Mouse (Mus musculus) stomach, embryonic 16.5 days (tissue): ENCODE measurements around the gene Gm21976. TPM values are rescaled to one million over a fixed set of nuclear protein-coding genes. Genes with fewer than 3 reads are reported as not detected.

Experiments used
- ATAC-seq: fragments of 200-750 bp; cut with Nextera tagmentation; 2 replicates; pipeline ENCODE4 v1.8.0; 2017; ENCODE audit warnings: moderate number of reproducible peaks, moderate TSS enrichment; ENCODE audit not compliant: insufficient read depth, low FRiP score
- H3K27ac ChIP-seq: fragments of 300-500 bp; sonication (generic); 2 replicates; pipeline ENCODE4 v1.5.1; 2014; ENCODE audit warnings: low read length
- H3K27me3 ChIP-seq: fragments of 300-500 bp; sonication (generic); 2 replicates; pipeline ENCODE4 v1.6.1; 2014; ENCODE audit warnings: low read length, control low read depth, mixed read lengths; ENCODE audit not compliant: control insufficient read depth, insufficient read depth
- H3K36me3 ChIP-seq: fragments of 300-500 bp; sonication (generic); 2 replicates; pipeline ENCODE4 v1.6.1; 2014; ENCODE audit warnings: low read length; ENCODE audit not compliant: control insufficient read depth, insufficient read depth
- H3K4me1 ChIP-seq: fragments of 300-500 bp; sonication (generic); 2 replicates; pipeline ENCODE4 v1.6.1; 2014; ENCODE audit warnings: low read length, control low read depth, mixed read lengths; ENCODE audit not compliant: control insufficient read depth, insufficient read depth
- H3K4me2 ChIP-seq: fragments of 300-500 bp; sonication (generic); 2 replicates; pipeline ENCODE4 v1.6.1; 2014; ENCODE audit warnings: low read depth, low read length, mixed read lengths
- H3K4me3 ChIP-seq: fragments of 300-500 bp; sonication (generic); replicated peaks from 2 replicates; pipeline ENCODE4 v1.5.1; 2014; ENCODE audit warnings: mild to moderate bottlenecking, low read length
- H3K9ac ChIP-seq: fragments of 300-500 bp; sonication (generic); 2 replicates; pipeline ENCODE4 v1.6.1; 2014; ENCODE audit warnings: low read length
- H3K9me3 ChIP-seq: fragments of 300-500 bp; sonication (generic); replicated peaks from 2 replicates; pipeline ENCODE4 v1.6.1; 2016; ENCODE audit warnings: low read length, control low read depth; ENCODE audit not compliant: control insufficient read depth
- WGBS: fragments of 180-500 bp; shearing (Covaris S2); extraction: QIAGEN DNeasy Blood & Tissue Kit; methylation state at CpG from one replicate; pipeline ENCODE4 v1.1.7; 2014; 5-methylcytosine and 5-hydroxymethylcytosine counted together
- polyA plus RNA-seq: library from polyadenylated mRNA; unstranded; fragments of >200 nt; fragmentation: Nextera tagmentation; extraction: Ambion mirVana; gene quantifications from 2 replicates; pipeline ENCODE4 v1.2.1, GENCODE M21; 2015

Gm21976 gene
- polyA plus RNA-seq, 1 experiment from 2014 or later = not detected

GRCm38 (mm10) chr13:98332106-98332505, 52.4 kb downstream of the Gm21976 start:
- ATAC-seq = no peak
- Histone ChIP-seq H3K9me3 (no peaks in the 10 kb centered on the region), H3K9ac (no peak overlapping the region), H3K36me3 (no peaks in the 10 kb centered on the region), H3K27ac (no peak overlapping the region), H3K4me1 (no peaks in the 10 kb centered on the region), H3K27me3 (no peaks in the 10 kb centered on the region), H3K4me3 (no peak overlapping the region), H3K4me2 (no peak overlapping the region)
- WGBS = 51% methylated on average over 2 of the region's 2 CpGs

- Histone ChIP-seq H3K36me3 (no peaks in the 10 kb centered on the region), H3K9ac (no peak overlapping the region), H3K4me2 (no peak overlapping the region), H3K27ac (no peak overlapping the region), H3K9me3 (no peaks in the 10 kb centered on the region), H3K4me3 (no peak overlapping the region), H3K4me1 (no peaks in the 10 kb centered on the region), H3K27me3 (no peaks in the 10 kb centered on the region)
- WGBS = 86% methylated on average over 1 of the region's 1 CpGs
- no peak for ATAC-seq
These were observed 56.5 kb downstream of the Gm21976 start for GRCm38 (mm10) chr13:98336205-98336604.

GRCm38 (mm10) chr13:98340506-98340905, 60.8 kb downstream of the Gm21976 start:
- 69% methylated on average over 5 of the region's 5 CpGs for WGBS

GRCm38 (mm10) chr13:98349491-98349890, 69.8 kb downstream of the Gm21976 start:
- H3K9ac ChIP-seq = no peak overlapping the region
- peaks cover 10% of the 10 kb centered on the region for H3K4me1 ChIP-seq
- ATAC-seq = no peak
- no peak overlapping the region for H3K4me2 ChIP-seq
- H3K4me3 ChIP-seq = no peak overlapping the region
- H3K36me3 ChIP-seq = no peaks in the 10 kb centered on the region
- no peak overlapping the region for H3K27ac ChIP-seq
- no peaks in the 10 kb centered on the region for H3K9me3 ChIP-seq
- peaks cover 43% of the 10 kb centered on the region for H3K27me3 ChIP-seq
- WGBS = 83% methylated on average over 4 of the region's 4 CpGs

More at GRCm38 (mm10) chr13:98340506-98340905, 60.8 kb downstream of the Gm21976 start:
- Histone ChIP-seq H3K4me3 (no peak overlapping the region), H3K9me3 (no peaks in the 10 kb centered on the region), H3K36me3 (no peaks in the 10 kb centered on the region), H3K27me3 (no peaks in the 10 kb centered on the region), H3K4me2 (no peak overlapping the region), H3K9ac (no peak overlapping the region), H3K4me1 (no peaks in the 10 kb centered on the region), H3K27ac (no peak overlapping the region)
- no peak for ATAC-seq

DNA sequence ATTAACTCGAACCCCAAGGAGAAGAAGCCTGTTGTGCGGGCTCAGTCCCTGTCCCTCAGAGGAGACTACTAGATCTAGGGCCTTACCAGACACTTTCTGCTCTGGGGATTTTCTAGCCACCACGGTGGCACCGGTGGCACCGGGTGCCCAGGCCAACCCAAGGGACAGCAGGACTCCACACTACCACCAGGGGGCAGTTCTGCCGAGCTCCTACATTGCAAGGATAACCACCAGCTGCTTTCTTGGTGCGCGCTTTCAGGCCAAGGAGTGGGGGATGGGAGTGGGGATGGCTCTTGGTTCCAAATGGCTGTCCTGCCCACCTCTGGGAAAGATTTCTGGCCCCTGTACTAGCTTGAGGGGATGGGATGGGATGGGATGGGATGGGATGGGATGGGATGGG, 71.8 kb downstream of the Gm21976 start:
- H3K36me3 ChIP-seq = no peaks in the 10 kb centered on the region
- no peaks in the 10 kb centered on the region for H3K9me3 ChIP-seq
- WGBS = 15% methylated on average over 8 of the region's 8 CpGs
- peaks cover 13% of the 10 kb centered on the region for H3K4me1 ChIP-seq
- no peak overlapping the region for H3K9ac ChIP-seq
- H3K4me2 ChIP-seq = no peak overlapping the region
- peaks cover 59% of the 10 kb centered on the region for H3K27me3 ChIP-seq
- H3K4me3 ChIP-seq = no peak overlapping the region
- no peak overlapping the region for H3K27ac ChIP-seq
- ATAC-seq = no peak

DNA sequence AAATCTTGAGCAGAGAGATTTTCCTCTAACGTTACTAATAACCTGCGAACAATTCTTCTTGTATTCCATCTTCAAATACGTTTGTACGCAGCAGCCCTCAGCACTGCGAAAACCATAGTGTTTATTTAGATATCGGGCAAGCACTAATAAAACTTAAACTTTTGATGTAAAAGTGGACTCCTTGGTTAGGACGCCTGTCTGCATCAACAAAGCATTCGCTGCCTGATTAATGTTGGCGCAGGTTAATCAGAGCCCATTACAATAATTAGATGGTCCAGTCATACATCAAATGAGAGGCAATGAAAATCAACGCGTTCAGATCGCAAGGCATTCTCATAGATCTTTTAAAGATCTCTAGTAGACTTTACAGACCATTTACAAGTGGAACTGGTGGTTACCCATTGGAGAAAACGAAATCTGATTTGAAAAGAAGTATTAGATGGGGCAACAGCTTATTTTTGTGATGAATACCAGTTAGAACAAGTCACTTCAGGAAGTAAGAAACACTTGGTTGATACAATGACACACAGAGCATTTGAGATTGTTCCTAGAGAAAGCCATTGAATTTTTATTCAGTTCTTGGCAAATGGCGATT, 72.8 kb downstream of the Gm21976 start:
- no peak for ATAC-seq
- H3K27ac ChIP-seq = no peak overlapping the region
- H3K4me1 ChIP-seq = peaks cover 13% of the 10 kb centered on the region
- no peaks in the 10 kb centered on the region for H3K9me3 ChIP-seq
- no peaks in the 10 kb centered on the region for H3K36me3 ChIP-seq
- WGBS = 11% methylated on average over 14 of the region's 14 CpGs
- H3K4me3 ChIP-seq = no peak overlapping the region
- no peak overlapping the region for H3K9ac ChIP-seq
- peaks cover 64% of the 10 kb centered on the region for H3K27me3 ChIP-seq
- H3K4me2 ChIP-seq = no peak overlapping the region

DNA sequence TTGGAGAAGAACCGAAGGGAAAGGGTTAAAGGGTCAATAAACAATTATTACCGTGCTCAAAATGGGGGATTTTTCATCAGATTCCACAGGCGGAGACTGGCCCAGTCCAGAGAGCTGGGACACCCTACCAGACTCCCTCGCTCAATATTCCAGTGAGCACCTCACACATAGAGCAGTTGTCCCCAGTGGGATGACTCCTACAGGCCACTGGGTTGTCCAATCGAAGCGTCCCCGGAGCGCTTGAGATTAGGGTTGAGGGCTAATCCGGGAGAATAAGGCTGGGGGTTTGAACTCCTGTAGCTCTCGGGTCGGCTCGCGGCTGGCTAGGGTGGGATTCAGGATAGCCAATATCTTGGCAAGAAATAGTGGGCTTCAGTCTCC, 74.0 kb downstream of the Gm21976 start:
- Histone ChIP-seq H3K9me3 (no peaks in the 10 kb centered on the region), H3K4me3 (peak overlapping the region; percentile 47), H3K4me1 (peaks cover 13% of the 10 kb centered on the region), H3K4me2 (peak overlapping the region; percentile 76), H3K36me3 (no peaks in the 10 kb centered on the region), H3K27me3 (peaks cover 75% of the 10 kb centered on the region), H3K9ac (no peak overlapping the region), H3K27ac (no peak overlapping the region)
- 2% methylated on average over 13 of the region's 13 CpGs for WGBS
- no peak; the same call in 1 of the 2 replicates for ATAC-seq

- peak; percentile 83; the same call in 1 of the 2 replicates for ATAC-seq
- Histone ChIP-seq H3K36me3 (no peaks in the 10 kb centered on the region), H3K4me2 (peak within 1 kb of the TSS; percentile 76), H3K4me1 (peaks cover 13% of the 10 kb centered on the region), H3K27me3 (peaks cover 79% of the 10 kb centered on the region), H3K9ac (peak within 1 kb of the TSS; percentile 54), H3K27ac (no peak within 1 kb of the TSS), H3K4me3 (peak within 1 kb of the TSS; percentile 47), H3K9me3 (no peaks in the 10 kb centered on the region)
- WGBS = under 1% methylated on average over 69 of the region's 76 CpGs
These were observed 74.6 kb downstream of the Gm21976 start, which contains the start of gene Foxd1 for GRCm38 (mm10) chr13:98354090-98354801. TSS of gene Foxd1 (plus strand) at chr13:98354242.

DNA sequence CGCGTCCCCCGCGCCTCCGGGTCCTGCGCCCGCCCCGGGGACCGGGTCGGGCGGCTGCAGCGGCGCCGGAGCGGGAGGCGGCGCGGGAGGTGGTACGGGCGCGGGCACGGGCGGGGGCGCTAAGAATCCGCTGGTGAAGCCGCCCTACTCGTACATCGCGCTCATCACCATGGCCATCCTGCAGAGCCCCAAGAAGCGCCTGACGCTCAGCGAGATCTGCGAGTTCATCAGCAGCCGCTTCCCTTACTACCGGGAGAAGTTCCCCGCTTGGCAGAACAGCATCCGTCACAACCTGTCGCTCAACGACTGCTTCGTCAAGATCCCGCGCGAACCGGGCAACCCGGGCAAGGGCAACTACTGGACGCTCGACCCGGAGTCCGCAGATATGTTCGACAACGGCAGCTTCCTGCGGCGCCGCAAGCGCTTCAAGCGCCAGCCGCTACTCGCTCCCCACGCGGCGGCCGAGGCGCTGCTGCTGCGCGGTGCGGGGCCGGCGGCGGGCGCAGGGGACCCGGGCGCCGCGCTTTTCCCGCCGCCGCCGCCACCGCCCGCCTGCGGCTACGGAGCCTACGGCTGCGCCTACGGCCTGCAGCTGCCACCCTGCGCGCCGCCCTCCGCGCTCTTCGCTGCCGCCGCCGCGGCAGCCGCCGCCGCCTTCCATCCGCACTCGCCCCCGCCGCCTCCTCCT, 75.3 kb downstream of the Gm21976 start:
- peaks cover 13% of the 10 kb centered on the region for H3K4me1 ChIP-seq
- H3K36me3 ChIP-seq = no peaks in the 10 kb centered on the region
- peak overlapping the region; percentile 54; the same call in 1 of the 2 replicates for H3K9ac ChIP-seq
- no peak overlapping the region for H3K27ac ChIP-seq
- H3K4me3 ChIP-seq = peak overlapping the region; percentile 47
- H3K9me3 ChIP-seq = no peaks in the 10 kb centered on the region
- peak overlapping the region; percentile 76 for H3K4me2 ChIP-seq
- WGBS = 2% methylated on average over 69 of the region's 102 CpGs
- peak; percentile 4; the same call in 1 of the 2 replicates for ATAC-seq
- H3K27me3 ChIP-seq = peaks cover 86% of the 10 kb centered on the region
